Mouse (Mus musculus) myocyte (in vitro differentiated cells): ENCODE results near the gene Adgrv1.

Experiments
- MAX ChIP-seq: IDR thresholded peaks from one replicate; pipeline ENCODE4 v1.6.1; 2011; ENCODE audit warnings: low read depth, mild to moderate bottlenecking, control low read depth
- POLR2AphosphoS2 ChIP-seq: IDR thresholded peaks from one replicate; pipeline ENCODE4 v1.6.1; 2011; ENCODE audit warnings: low read depth, control low read depth; ENCODE audit not compliant: insufficient read length
- TCF3 ChIP-seq: IDR thresholded peaks from one replicate; pipeline ENCODE4 v1.6.1; 2011; ENCODE audit warnings: low read depth, control low read depth; ENCODE audit not compliant: insufficient read length

DNA sequence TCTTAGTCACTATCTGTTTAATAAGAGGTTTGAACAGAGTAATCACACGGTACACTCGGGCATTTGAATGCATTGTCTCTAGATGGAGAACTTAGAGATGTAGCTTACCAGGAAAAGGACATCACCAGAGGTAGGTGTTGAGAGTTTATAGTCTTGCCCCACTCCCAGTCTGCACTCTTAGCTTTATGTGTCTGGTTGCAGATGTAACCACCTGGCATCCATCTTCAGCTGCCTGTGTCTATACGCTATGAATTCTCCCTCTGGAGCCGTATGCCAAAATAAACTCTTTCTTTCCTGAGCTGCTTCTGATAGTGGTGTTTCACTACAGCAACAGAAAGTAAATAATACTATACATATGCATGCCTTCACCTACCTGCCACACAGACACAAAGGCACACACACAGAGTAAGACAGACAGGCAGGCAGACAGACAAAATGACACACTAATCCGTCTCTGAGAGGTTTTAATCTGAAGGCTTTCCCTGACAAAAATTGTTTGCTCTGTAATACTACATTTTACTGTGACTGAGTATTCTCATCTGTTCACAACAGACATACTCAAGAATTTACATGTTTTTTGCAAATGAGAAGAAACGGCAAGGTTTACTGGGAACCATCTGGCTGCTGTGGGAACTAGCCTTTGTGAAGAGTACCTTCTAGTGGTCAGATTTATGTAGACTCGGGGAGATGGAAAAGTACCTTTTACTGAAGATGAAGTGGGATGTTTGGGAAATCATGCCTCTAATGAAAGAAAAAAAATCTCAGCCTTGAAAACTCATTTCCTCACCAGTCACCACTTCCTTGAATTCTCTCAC lies 318.4 kb downstream of the Adgrv1 start:
- TF ChIP-seq MAX, result no peak
- no peak for TF ChIP-seq POLR2AphosphoS2
- no peak for TF ChIP-seq TCF3
